Mouse (Mus musculus) adrenal gland, adult 2 months (tissue): ENCODE results near the gene Nxph2. TPM values are rescaled to one million over a fixed set of nuclear protein-coding genes. Genes with fewer than 3 reads are reported as not detected.

Experiments used
- DNase-seq: peaks from one replicate; pipeline ENCODE4 v3.0.0; 2021
- long read RNA-seq: library from polyadenylated mRNA; stranded (forward); transcript quantifications from one replicate; pipeline ENCODE4 v2.0.0, GENCODE M21; 2021
- polyA plus RNA-seq: library from polyadenylated mRNA; depleted of rRNA; stranded (reverse); fragments of >200 nt; gene quantifications from 2 replicates; pipeline ENCODE4 v1.2.3, GENCODE M21; 2012; rRNA removed
- total RNA-seq, 2 experiments: library from RNA; stranded (reverse); gene quantifications; 2 replicates each; pipeline ENCODE4 v1.2.3; 2021

The Nxph2 gene
- total RNA-seq: not detected
- polyA plus RNA-seq: not detected in 2 replicates
- long read RNA-seq: 0 reads

DNA sequence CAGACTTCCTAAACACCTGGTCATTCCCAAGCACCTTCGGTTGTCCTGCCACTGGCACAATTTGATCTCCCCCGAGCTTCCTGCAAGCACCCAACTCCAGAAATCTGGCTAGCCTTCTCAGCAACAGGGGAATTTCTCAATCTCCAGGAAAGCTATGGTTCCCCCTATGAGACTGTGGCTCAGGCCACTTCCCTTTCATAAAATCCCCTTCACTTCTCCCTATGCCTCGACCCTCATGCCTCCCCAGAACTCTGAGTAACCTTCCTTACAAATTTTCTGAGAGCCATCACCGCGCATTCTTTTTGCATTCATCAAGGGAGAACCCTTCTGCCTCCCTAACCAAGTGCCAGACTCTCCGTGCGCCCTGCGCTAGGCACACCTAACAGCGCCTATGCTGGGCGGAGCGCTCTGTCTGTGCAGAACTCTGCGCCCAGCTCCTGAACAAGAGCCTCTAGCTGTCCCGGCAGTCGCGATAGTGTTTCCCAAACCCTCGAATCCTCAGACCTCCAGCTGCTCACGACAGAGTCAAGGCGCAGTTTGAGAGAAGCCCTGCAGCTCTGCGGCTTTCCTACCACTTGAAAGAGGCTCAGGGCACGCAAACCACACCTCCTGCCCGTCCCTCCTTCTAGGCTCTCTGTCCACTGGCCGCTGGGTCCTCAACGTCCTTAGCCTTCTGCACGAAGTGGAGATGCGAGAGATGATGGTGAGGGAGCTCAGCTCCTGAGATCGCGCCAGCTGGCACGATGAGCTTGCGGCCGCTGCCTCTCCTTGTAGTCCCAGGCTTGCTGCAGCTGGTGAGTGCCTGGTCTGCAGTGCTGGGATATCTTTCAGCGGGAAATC lies at the start of gene Nxph2:
TSS of gene Nxph2 (plus strand) at position 501 of the 840 bp plus-strand sequence.
- DNase-seq: no peak

DNA sequence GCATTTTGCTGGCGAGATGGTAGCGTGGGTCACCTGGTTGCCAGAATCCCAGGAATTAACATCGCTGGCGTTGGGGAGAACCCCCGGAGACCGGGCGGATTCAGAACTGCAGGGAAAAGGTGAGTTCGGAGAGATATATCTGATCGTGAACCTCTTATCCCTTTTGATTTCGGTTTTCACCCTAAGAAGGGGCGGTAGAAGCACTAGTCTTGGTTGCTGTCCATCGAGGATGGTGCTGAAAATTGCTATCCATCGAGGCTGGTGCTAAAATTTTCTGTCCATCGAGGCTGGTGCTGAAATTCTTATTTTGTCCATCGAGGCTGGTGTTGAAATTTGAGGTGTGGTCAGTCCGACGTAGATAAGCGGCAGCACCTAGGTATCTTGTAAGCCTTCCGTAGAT lies 30.1 kb upstream of the Nxph2 start:
- peak; percentile 1 for DNase-seq

DNA sequence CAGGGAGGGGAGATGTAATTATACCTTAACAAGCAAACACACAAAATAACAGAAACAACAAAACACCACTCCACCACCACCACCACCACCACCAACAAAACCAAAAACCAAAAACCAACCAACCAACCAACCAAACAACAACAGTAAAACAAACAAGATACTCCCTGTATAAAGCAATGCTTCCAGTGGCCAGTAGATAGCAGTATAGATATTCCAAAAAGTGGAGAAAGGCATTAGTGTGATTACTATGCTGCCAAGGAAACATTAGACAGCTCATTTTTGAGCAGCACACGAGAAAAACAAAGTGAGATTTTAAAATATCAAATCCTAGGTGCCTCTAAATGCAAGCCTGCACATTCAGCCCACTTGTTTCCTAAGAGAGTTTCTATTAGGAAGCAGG lies 6.2 kb upstream of the Nxph2 start:
- no peak for DNase-seq

Other genes with a start within 250 kb of the Nxph2 start
- under 1 TPM; 0.55 to 0.97 TPM for gene Mastl, start 165.2 kb upstream of the Nxph2 start, total RNA-seq
- gene Mastl, start 165.2 kb upstream of the Nxph2 start, polyA plus RNA-seq: 0.09 TPM in 1 of 2 replicates, not detected in the other
- gene Yme1l1, start 164.9 kb upstream of the Nxph2 start, total RNA-seq: 100 to 1,000 TPM in 1 of 2 experiments, 10 to 100 TPM in 1; 94.5 to 124 TPM
- gene Yme1l1, start 164.9 kb upstream of the Nxph2 start, polyA plus RNA-seq: 0.75 and 1.1 TPM in 2 replicates
- gene 4931423N10Rik, start 113.8 kb upstream of the Nxph2 start, total RNA-seq: not detected
- gene 4931423N10Rik, start 113.8 kb upstream of the Nxph2 start, polyA plus RNA-seq: not detected in 2 replicates